Mouse (Mus musculus) c-Kit-positive CD71-negative TER-119-negative erythroid progenitor cells, embryonic 14.5 days (primary cell): ENCODE data around the gene Otop1.

Source experiments
- DNase-seq: peaks from one replicate; pipeline ENCODE4 v3.0.0-alpha.2; 2013; ENCODE audit warnings: low read depth

Otop1 gene

GRCm38 (mm10) chr5:38301761-38302411 is 26.1 kb downstream of the Otop1 start:
- no peak for DNase-seq

DNA sequence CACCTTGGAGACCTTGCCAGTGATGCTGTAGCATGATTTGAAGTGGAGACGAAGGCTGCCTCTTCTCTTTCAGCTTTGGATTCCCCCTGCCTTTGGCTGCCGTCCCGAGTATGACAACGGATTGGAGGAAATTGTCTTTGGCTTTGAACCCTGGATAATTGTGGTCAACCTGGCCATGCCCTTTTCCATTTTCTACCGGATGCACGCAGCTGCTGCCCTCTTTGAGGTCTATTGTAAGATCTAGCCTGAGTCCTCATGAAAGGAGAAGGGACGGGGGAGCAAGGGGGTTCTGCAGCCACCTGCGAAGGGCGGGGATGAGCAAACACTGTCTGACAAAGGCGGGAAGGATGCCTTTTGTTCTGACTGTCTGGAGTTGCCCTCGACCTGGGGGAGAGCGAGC is 26.9 kb downstream of the Otop1 start:
- no peak for DNase-seq

DNA sequence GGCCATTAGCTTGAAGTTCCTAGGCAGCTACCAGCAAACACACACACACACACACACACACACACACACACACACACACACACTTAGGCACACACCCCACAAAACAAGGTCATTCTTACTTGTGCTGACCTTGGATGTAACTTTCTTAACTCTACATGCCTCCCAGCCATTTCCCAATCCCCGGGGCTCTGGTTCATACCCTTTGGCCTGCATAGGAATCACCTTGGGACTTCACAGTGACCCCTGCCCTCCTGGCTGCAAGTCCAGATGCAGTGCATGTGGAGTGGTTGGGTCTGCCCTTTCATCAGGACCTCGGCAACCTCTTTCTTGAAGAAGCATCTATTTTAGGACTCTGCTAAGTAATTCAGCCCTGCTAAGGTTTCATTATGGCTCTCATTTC is 29.5 kb downstream of the Otop1 start:
- DNase-seq, result no peak

DNA sequence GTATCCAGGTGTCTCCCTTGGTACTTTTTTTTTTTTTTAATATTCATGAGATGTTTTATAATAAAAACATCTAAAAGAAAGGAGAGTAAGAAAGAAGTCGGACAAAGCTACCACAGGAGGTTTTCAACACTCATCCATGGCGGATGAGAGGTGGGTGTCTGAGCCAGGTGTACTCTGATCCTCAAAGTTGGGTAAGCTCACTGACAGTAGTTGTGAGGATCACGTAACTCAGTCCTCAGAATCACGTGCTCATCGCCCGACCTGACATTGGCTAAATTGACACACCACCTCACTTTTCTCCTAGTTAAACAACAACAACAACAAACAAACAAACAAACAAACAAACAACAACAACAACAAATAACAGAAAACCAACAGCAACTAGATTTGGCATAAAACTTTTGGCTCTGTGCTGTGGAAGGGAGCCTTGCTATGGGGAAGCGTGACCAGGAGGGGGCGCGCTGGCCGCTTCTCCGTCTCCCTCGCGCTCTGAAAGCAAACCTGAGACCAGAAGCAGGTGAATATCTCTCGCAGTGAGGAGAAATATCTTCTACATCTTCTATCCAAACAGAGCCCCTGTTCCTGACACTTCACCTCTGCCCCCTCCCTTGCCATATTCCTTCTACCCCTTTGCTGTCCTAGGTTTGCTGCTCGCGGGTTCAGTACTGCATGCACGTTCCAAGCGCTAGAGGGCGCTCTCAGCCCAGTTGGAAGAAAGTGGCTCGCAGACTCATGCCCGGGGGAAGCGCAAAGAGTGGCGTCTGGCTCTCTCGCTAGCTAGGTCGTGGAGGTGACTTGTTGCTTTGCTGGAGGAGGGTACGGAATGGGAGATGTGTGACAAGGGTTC is 31.7 kb downstream of the Otop1 start:
- DNase-seq, result peak; percentile 87

GRCm38 (mm10) chr5:38308873-38309272 is 33.1 kb downstream of the Otop1 start:
- DNase-seq, result peak; percentile 57

DNA sequence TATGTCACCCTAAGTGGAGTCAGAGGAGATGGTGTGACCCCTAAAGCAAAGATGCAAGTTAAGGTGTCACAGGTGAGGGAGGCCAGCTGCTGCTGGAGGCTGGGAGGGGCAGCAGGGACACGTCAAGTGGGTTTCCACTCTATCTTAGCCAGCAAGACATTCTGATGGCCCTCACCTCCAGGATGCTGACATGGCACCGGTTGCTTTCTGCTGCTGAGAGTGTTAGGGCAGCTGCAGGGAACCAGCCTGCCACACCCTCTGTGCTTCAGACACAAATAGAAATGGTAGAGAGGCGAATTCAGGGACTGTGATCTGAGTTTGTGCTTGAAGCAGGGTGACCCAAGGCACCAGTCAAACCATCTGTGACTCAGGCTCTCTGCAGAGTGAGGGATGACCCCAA is 34.0 kb downstream of the Otop1 start:
- no peak for DNase-seq

GRCm38 (mm10) chr5:38318966-38319786 is 43.4 kb downstream of the Otop1 start, which contains the start of gene Drd5:
TSS of gene Drd5 (plus strand) at chr5:38319367.
- DNase-seq, result no peak

GRCm38 (mm10) chr5:38333381-38333780 is 57.6 kb downstream of the Otop1 start:
- DNase-seq, result no peak

DNA sequence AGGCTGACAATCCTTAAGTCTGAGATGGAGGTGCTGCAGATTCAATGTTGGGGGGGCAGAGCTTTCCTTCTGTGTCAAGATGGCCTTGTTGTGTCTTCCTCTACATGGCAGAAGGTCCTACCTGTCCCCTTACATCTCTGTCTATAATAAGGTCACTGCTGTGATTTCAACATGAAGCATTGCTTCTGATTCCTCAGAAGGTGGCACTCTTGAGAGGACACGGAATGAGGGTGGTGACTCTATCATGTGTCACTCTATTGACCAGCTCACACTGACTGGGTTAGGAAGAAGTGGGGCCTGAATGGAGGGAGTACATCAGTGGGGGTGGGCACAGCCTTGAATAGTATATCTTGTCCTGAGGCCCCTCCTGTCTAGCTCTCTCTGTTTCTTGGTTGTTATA is 58.8 kb downstream of the Otop1 start:
- DNase-seq, result no peak

DNA sequence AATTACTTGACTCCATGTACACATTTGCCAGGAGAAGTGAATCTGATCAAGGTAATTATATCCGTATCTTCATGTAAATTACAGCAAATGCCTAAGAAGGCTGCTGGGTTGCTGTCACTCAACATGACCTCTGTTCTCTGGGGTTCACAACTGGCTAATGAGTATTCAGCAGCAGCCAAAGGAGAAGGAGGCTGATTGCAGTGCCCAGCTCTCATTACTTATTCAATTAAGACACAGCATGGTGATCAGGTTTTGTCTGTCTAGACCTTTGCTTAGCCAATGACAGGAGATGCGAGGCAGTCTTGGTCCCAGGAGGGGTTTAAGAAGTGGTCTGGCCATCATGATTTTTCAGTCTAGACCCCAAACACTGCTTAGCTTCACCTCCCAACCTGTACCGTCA is 67.3 kb downstream of the Otop1 start:
- no peak for DNase-seq

DNA sequence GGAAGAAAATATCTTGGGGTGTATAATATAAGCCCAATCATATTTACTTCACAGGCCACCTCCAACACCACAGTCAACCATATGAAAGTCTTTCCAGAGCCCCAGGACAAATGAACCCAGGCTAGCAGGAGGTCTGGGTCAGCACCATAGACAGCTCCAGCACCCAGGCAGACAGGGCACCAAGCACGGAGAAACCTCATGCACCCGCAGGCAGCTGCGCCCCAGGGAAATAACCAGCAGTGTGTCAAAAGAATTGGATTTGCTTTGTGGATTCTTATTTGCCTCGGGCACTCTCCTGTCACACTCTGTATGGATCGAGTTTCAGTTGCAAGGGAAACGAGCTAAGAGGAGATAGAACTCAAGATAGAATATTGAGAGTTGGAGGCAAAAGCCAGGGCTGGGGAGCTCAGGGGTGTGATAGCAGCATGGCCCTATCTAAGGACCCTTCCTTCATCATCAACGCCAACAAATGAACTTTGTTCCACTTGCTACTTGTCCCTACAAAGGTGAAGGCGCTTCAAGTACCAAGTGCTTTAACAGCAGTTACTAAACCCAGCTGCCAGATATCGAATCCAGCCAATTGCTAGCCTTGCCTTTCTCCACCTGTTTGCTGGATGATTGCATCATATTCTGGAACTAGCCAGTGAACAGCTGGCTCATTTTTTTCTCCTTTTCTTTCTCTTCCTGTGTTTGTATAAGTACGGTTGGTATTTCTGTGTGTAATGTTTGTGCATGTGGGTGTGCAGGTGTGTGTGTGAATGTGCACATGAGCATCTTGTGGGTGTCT is 71.1 kb downstream of the Otop1 start:
- DNase-seq, result peak; percentile 33

- DNase-seq, result no peak
Measured at GRCm38 (mm10) chr5:38350351-38350929, 74.7 kb downstream of the Otop1 start.
